Comparison of ENCODE assay signal across 8 mouse cellular contexts in genomic region chr5:74196307-74196618, GRCm38 (mm10). TPM values are rescaled to one million over a fixed set of nuclear protein-coding genes. Genes with fewer than 3 reads are reported as not detected.
A peak's percentile ranks its signal among the peaks of the same experiment; 100 is the strongest.
DNase-seq lines count a peak whose midpoint lies in the region; ATAC-seq and TF ChIP-seq lines count a peak whose summit lies in the region.

No protein-coding gene starts in this region.

- H3K9ac ChIP-seq in embryonic facial prominence, embryonic 13.5 days: peak overlapping the region; percentile 96
- H3K9ac ChIP-seq in liver, embryonic 13.5 days: no peak overlapping the region

- H3K4me2 ChIP-seq in embryonic facial prominence, embryonic 13.5 days: peak overlapping the region; percentile 83
- peak overlapping the region; percentile 88 for H3K4me2 ChIP-seq in liver, embryonic 13.5 days

- ATAC-seq in embryonic facial prominence, embryonic 13.5 days (ENCODE audit: insufficient number of reproducible peaks, insufficient read depth, low FRiP score, low TSS enrichment, low read depth): no peak
- ATAC-seq in liver, embryonic 13.5 days (ENCODE audit: low read depth): no peak

- TF ChIP-seq POLR2A in olfactory bulb, adult 2 months (IDR thresholded peaks at IDR 0.05; ENCODE audit: insufficient read depth, low read depth, low read length): no peak

- peak; percentile 65 for DNase-seq in adrenal gland, postnatal 10 days
- DNase-seq in adrenal gland, adult 18-20 months (ENCODE audit: low spot score in 2 of 2): no peak
- peak; percentile 49 for DNase-seq in induced T-regulatory cell, adult 2 months (ENCODE audit: low read depth)
- no peak for DNase-seq in liver, embryonic 13.5 days
- no peak for DNase-seq in frontal cortex, postnatal 14 days (ENCODE audit: low spot score in 2 of 2)
- no peak for DNase-seq in right cerebral cortex, postnatal 14 days

- 3% methylated on average over 4 of the region's 4 CpGs for WGBS in embryonic facial prominence, embryonic 13.5 days
- WGBS in liver, embryonic 13.5 days (ENCODE audit: insufficient replicate concordance): 28% methylated on average over 4 of the region's 4 CpGs
- 12% methylated on average over 4 of the region's 4 CpGs for WGBS in olfactory bulb, adult 2 months

- 0 out of 2 replicates have a peak, but pooled peaks cover 3% of the 10 kb centered on the region for H3K27me3 ChIP-seq in embryonic facial prominence, embryonic 13.5 days
- peaks cover 46% of the 10 kb centered on the region for H3K27me3 ChIP-seq in liver, embryonic 13.5 days

- peak overlapping the region; percentile 75 for H3K4me3 ChIP-seq in embryonic facial prominence, embryonic 13.5 days
- peak overlapping the region; percentile 66 for H3K4me3 ChIP-seq in liver, embryonic 13.5 days (replicated peaks)
- H3K4me3 ChIP-seq in olfactory bulb, adult 2 months (ENCODE audit: insufficient read depth, low read depth, low read length): peak overlapping the region; percentile 47

- no peaks in the 10 kb centered on the region for H3K9me3 ChIP-seq in embryonic facial prominence, embryonic 13.5 days
- H3K9me3 ChIP-seq in liver, embryonic 13.5 days (replicated peaks): no peaks in the 10 kb centered on the region

- H3K4me1 ChIP-seq in embryonic facial prominence, embryonic 13.5 days: peaks cover 72% of the 10 kb centered on the region
- peaks cover 28% of the 10 kb centered on the region for H3K4me1 ChIP-seq in liver, embryonic 13.5 days (replicated peaks)
- peaks cover 33% of the 10 kb centered on the region for H3K4me1 ChIP-seq in olfactory bulb, adult 2 months (ENCODE audit: control insufficient read depth, insufficient read depth, low read length)

- H3K36me3 ChIP-seq in embryonic facial prominence, embryonic 13.5 days: peaks cover 36% of the 10 kb centered on the region
- H3K36me3 ChIP-seq in liver, embryonic 13.5 days: peaks cover 8% of the 10 kb centered on the region; the same call in 1 of the 2 replicates

- no peak for TF ChIP-seq CTCF in olfactory bulb, adult 2 months (IDR thresholded peaks at IDR 0.05; ENCODE audit: insufficient read depth, low read depth, low read length)

- H3K27ac ChIP-seq in embryonic facial prominence, embryonic 13.5 days: peak overlapping the region; percentile 91
- no peak overlapping the region for H3K27ac ChIP-seq in liver, embryonic 13.5 days
- H3K27ac ChIP-seq in olfactory bulb, adult 2 months (ENCODE audit: insufficient read depth, low read depth, low read length): no peak overlapping the region

RNA-seq across cellular contexts. Expression of gene Rasl11b, which starts 1.2 kb away (rescaled TPM):
- 10 to 100 TPM; 15.7 to 18.6 TPM for total RNA-seq in adrenal gland, postnatal 10 days (2021)
- total RNA-seq in adrenal gland, adult 18-20 months (2021): 10 to 100 TPM; 20.2 to 23.0 TPM
- 148 and 177 TPM in 2 replicates for polyA plus RNA-seq in embryonic facial prominence, embryonic 13.5 days (2015; fragmentation: Nextera tagmentation; extraction: Ambion mirVana)
- polyA plus RNA-seq in liver, embryonic 13.5 days (2015; fragmentation: Nextera tagmentation; extraction: Ambion mirVana): 4.3 and 5.1 TPM in 2 replicates
- not detected in 2 replicates for polyA plus RNA-seq in olfactory bulb, adult 2 months (2012; ENCODE audit: insufficient read depth, insufficient read length, low replicate concordance, missing spikeins)

Comparison
In these comparisons a context has a peak if more than half of its experiments do, and no peak if none do; other contexts are left out.
1. DNase-seq: peak in adrenal gland, postnatal 10 days (single experiment) and induced T-regulatory cell, adult 2 months (single experiment); none in adrenal gland, adult 18-20 months (0 of 2), liver, embryonic 13.5 days (single experiment), frontal cortex, postnatal 14 days (0 of 2) and right cerebral cortex, postnatal 14 days (single experiment).
2. Peak in every context shown above with its lines, with median percentiles within 50 percentile points of each other: H3K4me3 ChIP-seq.